Mouse (Mus musculus) liver, embryonic 14.5 days (tissue): ENCODE data around the gene Trpv6.

Source experiments
- CTCF ChIP-seq: IDR thresholded peaks from 2 replicates; pipeline ENCODE4 v1.5.1; 2016; ENCODE audit warnings: antibody characterized with exemption, low read depth, control low read depth
- EP300 ChIP-seq: IDR thresholded peaks from 2 replicates; pipeline ENCODE4 v1.6.1; 2016; ENCODE audit warnings: antibody characterized with exemption, low read depth

- TF ChIP-seq CTCF (no peak), EP300 (no peak)
Observed at GRCm38 (mm10) chr6:41676530-41676929, 40.3 kb upstream of the Trpv6 start.
